Mouse (Mus musculus) kidney, postnatal 36 days (tissue): ENCODE measurements around the gene Kdelr2.

Experiments
- DNase-seq, 2 experiments: peaks; one replicate each; pipeline ENCODE4 v3.0.0; 2021 to 2022; ENCODE audit warnings: mixed read lengths in 2 of 2

Kdelr2 gene

DNA sequence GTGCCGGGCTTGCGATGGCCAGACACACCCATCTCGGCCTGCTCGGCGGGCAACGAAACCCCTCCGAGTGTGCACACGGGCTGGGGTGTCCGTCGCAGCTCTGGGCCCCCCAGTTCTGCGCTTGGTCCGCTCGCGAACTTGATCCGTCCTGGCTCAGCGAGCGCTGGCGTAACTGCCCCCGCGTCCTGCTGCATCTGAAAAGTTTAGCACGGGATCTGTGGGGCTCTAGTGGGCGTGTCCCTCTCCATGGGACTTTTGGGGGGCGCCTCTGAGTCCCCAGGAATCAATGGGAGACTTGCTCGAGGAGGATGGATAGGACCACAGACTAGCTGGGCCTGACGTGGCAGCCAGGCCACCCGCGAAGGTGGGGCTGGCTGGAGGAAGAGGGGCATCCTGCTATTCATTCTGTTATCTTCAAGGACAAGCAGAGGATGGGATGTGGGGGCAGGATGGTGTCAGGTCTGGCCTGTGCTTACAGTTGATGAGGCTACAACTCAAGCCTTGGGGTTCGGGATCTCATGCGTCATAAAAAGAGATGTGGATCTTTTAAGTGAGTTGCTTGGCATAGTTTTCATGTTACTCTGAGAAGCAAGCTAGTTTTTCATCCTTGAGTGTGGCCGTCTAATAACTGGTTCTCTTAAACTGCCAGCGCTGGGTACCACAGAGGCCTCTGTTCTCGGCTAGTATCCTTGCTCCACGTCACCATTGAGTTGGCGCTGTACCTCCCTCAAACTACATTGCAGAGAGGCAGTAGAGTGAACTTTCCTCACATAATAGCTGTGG lies 701 bp downstream of the Kdelr2 start:
- DNase-seq: peak; percentile 18 to 28

DNA sequence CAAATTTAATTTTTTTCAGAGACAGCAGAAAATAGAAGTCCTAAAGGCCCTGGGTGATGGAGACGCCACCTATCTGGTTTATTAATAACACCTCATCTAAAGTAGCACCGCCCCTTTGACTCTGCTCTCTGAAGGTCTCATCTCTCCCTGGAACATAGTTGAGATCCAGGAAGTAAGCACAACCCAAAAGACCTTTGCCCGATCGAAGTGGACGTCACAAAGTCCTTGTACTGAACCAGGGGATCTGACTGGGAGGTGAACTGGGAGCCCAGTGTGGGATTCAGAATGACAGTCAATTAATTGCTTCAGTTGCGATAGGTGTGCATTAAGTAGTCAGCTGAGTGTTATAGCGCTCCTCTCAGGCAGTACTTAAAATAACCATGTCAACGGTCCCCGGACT lies 1.6 kb downstream of the Kdelr2 start:
- peak; percentile 73 to 83 for DNase-seq

DNA sequence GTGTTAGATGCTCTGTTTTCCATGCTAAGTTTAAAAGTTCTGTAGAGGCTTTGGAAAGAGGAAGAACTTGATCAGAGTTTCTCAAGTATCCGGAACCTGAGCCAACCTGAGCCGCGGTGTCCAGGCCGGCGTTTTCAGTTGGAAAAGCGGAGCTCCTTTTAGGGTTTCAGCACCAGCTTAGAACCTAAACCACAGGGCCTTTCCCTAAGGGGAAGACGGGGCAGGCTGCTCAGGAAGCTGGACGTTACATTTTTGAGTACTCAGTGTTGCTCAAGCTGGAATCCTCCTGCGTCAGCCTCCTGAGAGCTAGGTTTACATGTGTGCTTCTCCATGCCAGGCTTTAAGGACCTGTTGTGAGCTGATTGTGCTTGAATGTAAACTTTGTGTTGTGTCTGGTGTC lies 2.9 kb downstream of the Kdelr2 start:
- no peak for DNase-seq

DNA sequence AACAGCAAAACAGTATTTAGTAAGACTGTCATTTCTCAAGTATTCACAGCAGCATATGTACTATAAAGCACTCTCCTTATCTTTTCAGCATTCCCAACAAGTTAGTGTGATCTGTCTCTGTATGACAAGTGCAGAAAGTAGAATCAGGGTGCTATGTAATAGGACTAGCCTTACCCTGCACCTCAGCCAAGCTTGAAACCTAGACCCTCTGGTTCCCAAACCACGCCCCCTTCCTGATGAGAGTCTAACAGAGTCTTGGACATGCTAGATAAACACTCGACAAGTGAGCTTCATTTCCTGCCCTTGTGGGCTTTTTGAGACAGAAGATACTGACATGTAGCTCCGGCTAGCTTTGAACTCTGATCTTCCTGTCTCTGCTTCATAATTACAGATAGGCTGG lies 5.6 kb downstream of the Kdelr2 start:
- no peak for DNase-seq

DNA sequence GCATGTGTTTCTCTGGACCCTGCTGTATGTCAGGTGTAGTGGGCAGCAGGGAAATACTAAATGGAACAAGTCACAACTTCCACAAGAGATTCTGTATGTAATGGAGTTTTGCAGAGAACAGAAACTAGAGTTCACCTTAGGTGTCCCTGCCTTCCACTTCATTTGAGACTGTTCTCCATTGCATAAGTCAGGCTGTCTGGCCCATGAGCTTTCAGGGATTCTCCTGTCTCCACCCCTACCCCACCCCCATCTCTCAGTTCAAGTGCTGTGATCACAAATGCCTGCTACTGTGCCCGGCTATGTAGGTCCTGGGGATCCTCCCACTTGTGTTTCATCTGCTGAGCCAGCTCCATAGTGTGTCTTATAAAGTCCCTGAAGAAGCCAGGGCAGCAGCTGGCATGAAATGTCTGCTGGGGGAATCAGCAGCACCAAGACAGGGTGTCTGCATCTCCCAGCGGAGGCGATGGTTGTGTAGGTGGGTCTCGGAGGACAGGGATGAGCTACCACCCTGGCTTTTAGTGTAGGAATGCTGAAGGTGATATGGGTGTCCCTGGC lies 7.3 kb downstream of the Kdelr2 start:
- DNase-seq: peak in 1 of 2 experiments; percentile 42

DNA sequence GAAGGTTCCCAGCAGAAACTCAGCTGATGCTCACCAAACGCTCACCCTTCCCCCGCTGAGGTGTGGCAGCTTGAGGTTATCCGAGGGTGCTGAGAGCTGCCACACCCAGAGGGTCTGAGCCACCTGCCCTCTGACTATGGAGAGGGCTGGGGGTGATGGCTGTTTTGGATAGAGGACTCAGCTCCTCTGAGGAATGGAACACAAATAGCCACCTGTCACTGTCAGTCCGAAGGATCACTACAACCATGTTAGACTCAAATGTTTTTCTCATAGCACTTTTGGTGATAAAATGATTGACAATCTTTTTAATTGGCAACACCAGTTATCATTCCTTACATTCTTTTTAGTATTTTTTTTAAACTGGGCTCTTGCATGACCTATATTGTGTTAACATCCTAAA lies 17.8 kb downstream of the Kdelr2 start:
- DNase-seq: no peak

DNA sequence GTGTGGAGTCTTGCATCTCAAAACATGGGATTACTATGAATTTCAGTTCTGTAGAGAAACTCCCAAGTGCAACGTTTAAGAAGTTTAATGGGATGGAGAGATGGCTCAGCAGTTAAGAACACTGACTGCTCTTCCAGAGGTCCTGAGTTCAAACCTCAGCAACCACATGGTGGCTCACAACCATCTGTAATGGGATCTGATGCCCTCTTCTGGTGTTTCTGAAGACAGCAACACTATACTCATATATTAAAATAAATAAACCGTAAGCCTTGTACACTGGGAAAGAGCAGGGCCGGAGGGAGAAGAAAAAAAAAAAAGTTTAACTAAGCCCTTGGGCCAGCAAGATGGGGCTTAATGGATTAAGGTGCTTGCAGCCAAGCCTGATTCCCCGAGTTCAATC lies 19.4 kb downstream of the Kdelr2 start:
- no peak for DNase-seq

DNA sequence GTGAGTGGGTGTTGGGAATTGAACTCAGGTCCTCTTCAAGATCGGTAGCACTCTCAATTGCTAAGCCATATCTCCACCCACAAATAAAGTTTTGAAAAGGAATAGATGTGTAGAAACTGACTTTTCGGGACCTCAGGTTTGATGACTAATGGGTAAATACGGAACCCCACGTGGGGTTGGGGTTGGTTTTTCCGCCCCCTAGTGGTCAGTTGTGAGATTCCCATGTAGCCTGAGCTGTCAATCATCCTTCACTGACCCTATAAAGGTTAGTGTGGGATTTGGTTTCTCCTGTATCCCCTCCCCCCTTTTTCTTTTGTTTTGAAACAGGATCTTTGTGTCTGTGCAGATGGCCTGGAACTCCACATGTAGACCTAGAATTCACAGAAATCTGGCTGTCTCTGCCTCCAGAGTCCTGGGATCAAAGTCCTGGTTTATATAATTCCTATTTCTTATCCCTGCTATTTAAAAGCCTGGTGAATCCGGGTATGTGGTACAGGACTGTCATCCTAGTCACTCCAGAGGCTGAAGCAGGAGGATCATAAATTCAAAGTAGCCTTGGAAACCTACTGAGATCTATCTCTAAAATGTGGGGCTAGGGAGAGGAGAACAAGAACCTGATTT lies 20.4 kb downstream of the Kdelr2 start:
- peak; percentile 53 to 77 for DNase-seq

DNA sequence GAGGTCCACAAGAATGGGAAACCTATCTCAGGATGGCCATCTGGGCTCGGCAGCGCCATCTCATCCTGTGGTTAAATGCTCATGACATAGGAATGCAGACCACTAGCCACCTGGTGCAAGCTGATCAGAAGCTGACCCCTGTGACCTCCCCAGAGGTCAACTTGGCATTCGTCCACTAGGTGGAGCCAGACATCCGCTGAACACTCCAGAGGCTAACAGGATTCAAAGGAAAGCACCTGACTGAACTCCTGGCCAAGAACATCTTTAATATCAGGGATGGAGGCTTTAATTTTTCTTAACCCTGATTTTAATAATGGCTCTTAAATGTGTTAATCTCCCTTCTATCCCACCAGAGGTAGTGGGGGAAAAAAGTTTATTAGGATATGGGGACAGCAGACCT lies 30.8 kb downstream of the Kdelr2 start:
- DNase-seq: peak; percentile 68 to 87

DNA sequence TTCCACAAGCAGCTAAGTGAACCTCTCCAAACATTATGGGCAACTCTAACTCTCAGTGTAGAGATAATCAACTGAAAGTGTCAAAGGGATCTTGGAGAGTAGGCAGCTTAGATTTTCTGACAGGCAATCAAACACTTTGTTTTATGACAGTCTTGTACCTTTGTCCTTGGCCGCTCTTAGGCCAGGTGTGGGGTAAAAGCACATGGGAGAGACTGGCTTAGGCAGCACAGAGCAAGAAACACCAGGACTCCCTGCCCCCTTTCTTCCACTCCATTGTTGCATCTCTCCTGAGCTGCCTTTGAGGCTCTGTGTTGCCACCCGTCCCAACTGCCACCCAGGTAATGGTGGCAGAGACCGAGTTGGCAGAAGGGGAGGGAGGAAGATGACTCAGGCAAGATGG lies 37.7 kb downstream of the Kdelr2 start:
- DNase-seq: no peak

DNA sequence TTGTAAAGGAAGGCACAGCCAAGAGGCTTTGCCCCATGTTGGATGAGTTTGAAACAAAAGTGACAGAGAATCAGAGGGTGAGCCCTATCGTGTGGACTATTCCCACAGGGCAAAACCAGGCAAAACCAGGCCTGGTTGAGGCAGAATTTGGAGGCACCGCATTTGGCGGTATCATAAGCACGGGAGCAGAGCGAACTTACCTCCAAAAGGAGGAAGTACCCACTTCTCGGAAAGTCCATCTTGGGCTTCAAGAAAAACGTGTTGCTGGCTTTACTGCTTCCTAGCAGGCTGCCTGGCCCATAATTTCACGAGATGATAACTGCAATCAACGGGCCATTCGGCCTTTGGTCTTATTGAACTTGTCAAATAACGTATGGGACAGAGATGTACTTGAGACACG lies 38.1 kb downstream of the Kdelr2 start:
- no peak for DNase-seq

DNA sequence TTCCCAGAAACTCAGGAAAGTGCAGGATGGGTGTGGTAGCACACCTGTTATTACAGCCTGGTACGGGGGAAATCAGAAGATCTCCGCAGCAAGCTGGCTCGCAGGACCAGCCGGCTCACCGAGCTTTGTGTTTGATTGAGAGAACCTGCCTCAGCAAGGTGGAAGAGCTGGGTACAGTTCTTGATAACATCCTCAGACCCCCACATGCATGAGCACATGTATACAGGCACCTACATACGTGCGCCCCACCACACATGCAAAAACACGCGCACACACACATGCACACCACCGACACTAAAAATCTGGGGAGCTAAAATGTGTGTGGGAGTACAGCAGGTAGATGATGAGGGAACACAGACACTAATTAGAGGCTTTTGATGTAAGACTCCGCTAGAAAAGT lies 60.0 kb downstream of the Kdelr2 start:
- no peak for DNase-seq

DNA sequence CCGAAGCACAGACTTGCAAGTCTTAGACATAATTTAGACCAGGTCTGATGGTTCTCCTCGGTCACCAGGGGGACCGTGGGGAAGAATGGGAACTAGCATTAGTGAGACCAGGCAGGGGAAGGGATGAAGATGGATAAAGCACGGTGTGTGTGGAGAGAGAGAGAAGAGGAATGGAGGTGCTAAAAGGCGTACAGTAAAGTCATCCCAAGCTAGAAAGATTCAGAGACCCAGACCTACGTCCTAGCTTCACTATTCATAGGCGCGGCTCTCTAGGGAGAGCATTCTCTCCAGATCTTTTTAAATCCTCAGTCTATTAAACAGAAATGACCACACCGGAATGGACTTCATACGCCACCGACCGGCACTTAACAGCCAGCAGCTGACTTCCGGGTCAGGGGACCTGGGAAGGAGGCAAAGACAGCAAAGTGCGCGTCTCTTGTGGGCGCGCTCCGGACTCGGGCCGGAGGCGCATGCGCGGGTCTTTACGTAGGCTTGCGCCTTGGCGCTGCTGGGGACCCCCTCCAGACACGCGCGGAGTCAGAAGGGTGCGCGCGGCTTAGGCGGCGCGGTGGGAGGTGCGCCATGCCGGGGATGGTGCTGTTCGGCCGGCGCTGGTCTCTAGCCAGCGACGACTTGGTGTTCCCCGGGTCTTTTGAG lies 60.6 kb downstream of the Kdelr2 start, which contains the start of gene Daglb:
Gene Daglb (plus strand): TSS at position 485 of the 657 bp plus-strand sequence.
- DNase-seq: peak; percentile 90 to 94

DNA sequence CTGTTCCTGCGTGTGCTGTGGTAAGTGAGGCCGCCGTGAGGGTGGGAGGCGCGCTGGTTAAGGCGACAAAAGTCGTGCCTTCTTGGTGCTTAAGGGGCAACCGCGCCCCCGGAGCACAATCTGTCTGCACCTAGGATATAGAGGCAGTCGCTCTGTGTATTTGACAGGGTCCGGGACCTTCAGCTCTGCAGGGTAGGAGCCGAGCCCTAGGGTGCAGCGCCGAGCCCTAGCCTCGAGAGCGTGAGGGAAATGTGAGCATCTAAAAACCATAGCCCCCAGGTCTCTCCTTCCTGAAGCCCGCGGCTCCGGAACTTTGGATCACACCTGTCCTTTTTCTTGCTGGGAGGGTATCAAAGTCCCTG lies 61.1 kb downstream of the Kdelr2 start:
- DNase-seq: no peak

DNA sequence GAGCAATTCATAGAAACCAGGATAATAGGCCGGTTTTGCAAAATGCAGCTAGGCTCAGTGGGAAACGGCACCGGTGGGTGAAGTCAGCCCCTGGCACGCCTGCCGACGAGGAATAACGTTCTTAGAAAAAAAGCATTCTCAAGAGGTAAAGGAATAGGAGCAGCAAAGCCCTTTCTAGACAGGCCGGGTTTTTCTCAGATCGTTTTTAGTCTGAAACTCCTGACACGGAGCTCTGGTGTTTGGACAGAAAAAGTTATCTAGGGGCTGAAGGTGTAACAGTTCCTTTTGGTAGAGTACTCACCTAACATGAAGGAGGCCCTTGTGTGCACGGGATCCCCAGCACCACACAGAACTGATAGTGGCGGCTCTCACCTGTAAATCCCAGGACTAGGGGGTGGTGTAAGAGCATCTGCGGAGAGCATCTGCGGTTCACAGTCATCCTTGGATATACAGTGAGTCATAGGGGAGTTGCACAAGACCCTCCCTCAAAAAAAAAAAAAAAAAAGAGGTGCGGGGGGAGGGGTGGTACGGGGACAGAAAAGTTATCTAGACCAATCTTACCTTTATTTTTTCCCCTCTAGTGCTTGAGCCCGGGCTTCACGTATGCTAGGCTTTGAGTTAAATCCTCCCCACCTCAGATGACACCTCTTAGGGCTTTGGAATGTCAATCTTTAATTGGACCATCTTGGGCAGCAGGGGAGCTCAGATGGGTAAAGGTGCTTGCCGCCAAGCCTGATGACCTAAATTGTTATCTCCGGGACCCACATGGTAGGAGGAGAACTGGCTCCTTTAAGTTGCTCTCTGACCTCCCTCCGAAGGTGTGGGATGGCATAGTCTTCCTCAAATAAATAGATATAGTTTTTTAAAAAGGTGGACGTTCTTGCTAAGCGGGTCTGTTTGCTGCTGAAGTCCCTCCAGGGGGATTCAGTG lies 61.8 kb downstream of the Kdelr2 start:
- DNase-seq: peak in 1 of 2 experiments; percentile 12

DNA sequence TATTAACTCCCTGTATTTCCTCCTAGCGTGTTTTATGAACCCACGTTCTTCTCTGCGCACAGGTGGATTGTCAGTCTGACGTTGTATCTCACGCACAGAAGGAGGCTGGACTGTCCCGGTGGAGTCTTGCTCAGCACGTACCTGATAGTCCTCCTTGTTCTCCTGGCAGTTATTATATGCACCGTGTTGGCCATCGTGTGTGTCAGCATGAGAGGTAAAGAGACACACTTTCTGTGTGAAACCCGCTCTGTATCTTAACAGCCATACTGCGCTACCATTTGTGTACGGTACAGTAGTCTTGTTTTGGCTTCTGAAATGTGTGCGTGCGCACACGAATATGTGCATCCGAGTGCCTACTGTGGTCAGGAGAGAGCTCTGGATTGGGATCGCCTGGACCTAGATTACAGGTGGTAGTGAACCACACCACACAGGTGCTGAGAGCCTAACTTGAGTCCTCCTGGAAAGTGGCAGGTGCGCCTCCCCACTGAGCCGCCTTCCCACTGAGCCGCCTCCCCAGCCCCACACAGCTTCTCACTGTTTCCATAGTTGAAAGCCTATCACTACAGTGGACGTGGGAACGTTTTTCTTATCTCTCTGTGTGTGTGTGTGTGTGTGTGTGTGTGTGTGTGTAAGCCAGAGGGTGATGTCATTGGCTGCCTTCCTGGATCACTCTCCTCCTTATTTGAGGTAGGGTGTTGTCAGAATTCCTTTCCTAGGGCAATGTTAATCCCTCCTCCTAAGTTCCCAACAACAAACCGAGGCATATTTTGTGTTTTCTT lies 63.4 kb downstream of the Kdelr2 start:
- no peak for DNase-seq

DNA sequence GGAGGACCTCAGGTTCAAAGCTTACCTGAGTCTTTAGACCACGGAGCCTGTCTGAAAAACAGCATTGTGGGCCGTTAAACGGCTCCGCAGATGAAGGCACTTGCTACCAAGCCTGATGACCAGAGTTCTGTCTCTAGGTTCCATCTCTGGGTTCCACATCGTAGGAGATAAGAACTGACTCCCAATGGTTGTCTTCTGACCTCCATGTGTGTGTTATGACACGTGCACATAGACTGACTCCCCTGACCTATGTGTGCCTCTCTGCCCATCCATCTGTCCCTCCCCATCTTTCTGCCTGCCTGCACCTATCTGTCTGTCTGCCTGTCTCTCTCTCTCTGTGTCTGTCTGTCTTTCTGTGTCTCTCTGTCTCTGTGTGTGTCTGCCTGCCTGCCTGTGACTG lies 64.3 kb downstream of the Kdelr2 start:
- DNase-seq: no peak

DNA sequence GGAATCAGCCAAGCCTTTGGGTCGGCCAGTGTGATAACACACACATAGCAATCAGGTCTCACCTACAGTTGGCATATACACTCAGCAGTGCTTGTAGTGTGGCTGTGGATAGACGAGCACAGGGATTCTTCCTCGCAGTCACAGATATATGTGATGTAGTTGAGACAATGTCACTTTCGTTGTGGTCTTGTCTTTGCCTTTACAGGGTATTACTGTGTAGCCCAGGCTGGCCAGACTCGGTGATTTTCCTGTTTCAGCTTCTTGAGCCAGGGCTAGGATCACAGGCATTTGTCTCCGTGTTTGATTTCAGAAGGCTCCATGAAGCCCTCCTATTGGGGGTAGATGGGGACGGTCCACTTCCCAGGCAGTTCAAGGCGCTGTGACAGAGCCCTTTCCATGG lies 66.0 kb downstream of the Kdelr2 start:
- no peak for DNase-seq

DNA sequence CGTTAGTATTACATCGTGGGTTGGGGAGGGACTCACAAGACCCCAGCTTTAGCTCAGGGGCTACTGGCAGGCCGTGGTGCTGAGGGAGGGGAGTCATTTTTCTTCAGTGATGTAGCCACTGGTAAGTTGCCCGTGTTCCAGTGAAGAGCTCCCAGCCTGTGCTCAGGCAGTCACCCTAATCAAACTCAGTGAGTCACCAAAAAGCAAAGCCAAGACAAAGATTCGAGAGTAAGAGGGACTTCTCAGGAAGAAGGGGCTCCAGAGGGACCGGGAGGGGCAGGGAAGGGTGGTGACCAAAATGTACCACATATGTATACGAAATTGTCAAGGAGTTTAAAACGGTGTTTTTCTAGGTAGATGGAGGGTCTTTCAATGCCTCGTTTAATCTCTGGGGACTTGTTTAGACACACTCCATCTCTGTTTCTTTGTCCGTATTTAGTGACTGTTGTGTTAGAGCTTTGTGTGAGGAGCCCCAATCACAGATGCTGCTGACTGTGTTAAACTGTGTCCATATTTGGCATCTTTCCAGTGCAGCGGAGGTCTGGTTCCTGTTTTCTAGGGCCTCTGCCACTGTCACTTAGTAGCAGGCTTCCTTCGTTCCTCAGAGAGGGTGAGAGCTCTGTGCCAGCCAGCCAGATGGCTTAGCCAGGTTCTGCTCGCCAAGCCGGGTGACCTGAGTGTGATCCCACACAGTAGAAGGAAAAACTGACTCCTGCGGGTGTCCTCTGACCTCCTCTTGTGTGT lies 67.0 kb downstream of the Kdelr2 start:
- peak; percentile 20 to 38 for DNase-seq

DNA sequence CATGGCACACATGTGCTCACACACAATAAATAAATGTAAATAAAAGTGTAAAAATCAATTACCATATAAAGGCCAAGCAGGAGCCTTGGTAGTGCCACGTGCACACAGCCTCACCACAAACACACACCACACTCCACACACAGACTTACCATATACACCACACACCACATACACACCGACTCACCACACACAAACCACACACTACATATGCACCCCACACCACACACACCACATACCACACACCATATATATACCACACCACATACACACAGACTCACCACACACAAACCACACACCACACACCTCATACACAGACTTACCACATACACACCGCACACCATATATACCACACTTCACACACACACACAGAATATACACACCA lies 67.5 kb downstream of the Kdelr2 start:
- no peak for DNase-seq
